Mouse (Mus musculus): ENCODE results near the gene Mtmr3.

DNA sequence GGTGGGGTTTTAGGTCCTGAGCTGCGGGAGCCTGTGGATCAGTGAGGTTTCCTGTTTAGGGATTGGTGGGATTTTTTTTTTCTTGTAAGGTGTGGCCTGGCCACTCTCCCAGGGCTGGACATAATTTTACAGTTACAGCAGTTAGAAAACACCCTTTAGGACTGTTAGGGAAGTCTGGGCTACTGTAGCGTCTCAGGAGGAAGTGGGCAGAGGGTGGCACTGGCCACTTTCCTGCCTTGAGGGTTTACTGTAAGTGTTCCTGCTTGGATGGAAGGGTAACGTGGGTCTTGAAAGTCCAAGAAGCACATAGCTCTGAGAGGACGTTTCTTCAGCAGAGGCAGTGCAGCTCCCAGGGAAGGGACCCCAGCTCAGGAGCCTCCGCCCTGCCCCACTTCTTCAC is 134.0 kb downstream of the Mtmr3 start:
- no peak for TF ChIP-seq CTCF (conservative IDR thresholded peaks at IDR 0.05 in 1 of 2, IDR thresholded peaks at IDR 0.05 in 1 of 2; ENCODE audit: low read depth in 2 of 2, low read length in 2 of 2)
- no peak for TF ChIP-seq SIN3A (IDR thresholded peaks at IDR 0.05; ENCODE audit: low read length)
- no peak for TF ChIP-seq MAZ (IDR thresholded peaks at IDR 0.05; ENCODE audit: low read depth, low read length)
- TF ChIP-seq POLR2A (IDR thresholded peaks at IDR 0.05; ENCODE audit: low read depth, low read length), result no peak
- TF ChIP-seq ETS1 (conservative IDR thresholded peaks at IDR 0.05; ENCODE audit: low read depth, low read length), result no peak
- no peak for TF ChIP-seq MAFK (IDR thresholded peaks at IDR 0.05; ENCODE audit: insufficient replicate concordance, low read length)
- no peak for TF ChIP-seq USF2 (conservative IDR thresholded peaks at IDR 0.05; ENCODE audit: low read depth, low read length)
- no peak for TF ChIP-seq CHD1 (IDR thresholded peaks at IDR 0.05; ENCODE audit: low read depth, low read length)
- TF ChIP-seq EP300 (IDR thresholded peaks at IDR 0.05; ENCODE audit: low read length), result no peak
- TF ChIP-seq E2F4 (IDR thresholded peaks at IDR 0.05; ENCODE audit: insufficient replicate concordance, low read depth, low read length), result no peak
- TF ChIP-seq USF1 (IDR thresholded peaks at IDR 0.05; ENCODE audit: low read depth, low read length), result no peak
- TF ChIP-seq JUND (conservative IDR thresholded peaks at IDR 0.05; ENCODE audit: low read depth, low read length), result no peak

Measured in CH12.LX (cell line).